Mouse (Mus musculus): ENCODE measurements around the gene Ptch1. TPM values are rescaled to one million over a fixed set of nuclear protein-coding genes. Genes with fewer than 3 reads are reported as not detected.

Ptch1 gene
- polyA plus RNA-seq, 1 experiment from 2014 or later: 2.5 TPM

GRCm38 (mm10) chr13:63524608-63525570, 48.5 kb downstream of the Ptch1 start:
- Histone ChIP-seq H3K36me3 (replicated peaks; ENCODE audit: insufficient read depth, low read length) (peaks cover 50% of the 10 kb centered on the region), H3K27me3 (ENCODE audit: insufficient read depth, low read length) (no peaks in the 10 kb centered on the region), H3K4me1 (ENCODE audit: insufficient read depth) (peaks cover 10% of the 10 kb centered on the region; the same call in 1 of the 2 replicates), H3K4me2 (ENCODE audit: low read depth, low read length) (no peak overlapping the region), H3K9me3 (ENCODE audit: low read length) (no peaks in the 10 kb centered on the region), H3K4me3 (ENCODE audit: low read depth, low read length) (no peak overlapping the region), H3K9ac (replicated peaks) (no peak overlapping the region), H3K27ac (ENCODE audit: low read depth) (no peak overlapping the region)
- no peak for ATAC-seq
- WGBS (ENCODE audit: insufficient replicate concordance): 78% methylated on average over 25 of the region's 25 CpGs
- DNase-seq: no peak
- TF ChIP-seq EP300 (IDR thresholded peaks at IDR 0.05; ENCODE audit: low read depth): no peak
- TF ChIP-seq CTCF (IDR thresholded peaks at IDR 0.05; ENCODE audit: low read depth): no peak

- peaks cover 57% of the 10 kb centered on the region for H3K36me3 ChIP-seq (replicated peaks; ENCODE audit: insufficient read depth, low read length)
- H3K4me3 ChIP-seq (ENCODE audit: low read depth, low read length): no peak overlapping the region
- H3K4me2 ChIP-seq (ENCODE audit: low read depth, low read length): no peak overlapping the region
- no peaks in the 10 kb centered on the region for H3K27me3 ChIP-seq (ENCODE audit: insufficient read depth, low read length)
- WGBS (ENCODE audit: insufficient replicate concordance): 86% methylated on average over 2 of the region's 2 CpGs
- DNase-seq (no peak), ATAC-seq (no peak)
- peaks cover 9% of the 10 kb centered on the region; the same call in 1 of the 2 replicates for H3K4me1 ChIP-seq (ENCODE audit: insufficient read depth)
- no peak overlapping the region for H3K9ac ChIP-seq (replicated peaks)
- no peak overlapping the region for H3K27ac ChIP-seq (ENCODE audit: low read depth)
- no peaks in the 10 kb centered on the region for H3K9me3 ChIP-seq (ENCODE audit: low read length)
- no peak for TF ChIP-seq CTCF (IDR thresholded peaks at IDR 0.05; ENCODE audit: low read depth)
- TF ChIP-seq EP300 (IDR thresholded peaks at IDR 0.05; ENCODE audit: low read depth): no peak
These were observed 49.3 kb downstream of the Ptch1 start for GRCm38 (mm10) chr13:63524061-63524460.

GRCm38 (mm10) chr13:63522832-63523231, 50.6 kb downstream of the Ptch1 start:
- Histone ChIP-seq H3K9me3 (ENCODE audit: low read length) (no peaks in the 10 kb centered on the region), H3K4me2 (ENCODE audit: low read depth, low read length) (no peak overlapping the region), H3K27ac (ENCODE audit: low read depth) (no peak overlapping the region), H3K4me3 (ENCODE audit: low read depth, low read length) (no peak overlapping the region), H3K27me3 (ENCODE audit: insufficient read depth, low read length) (no peaks in the 10 kb centered on the region), H3K9ac (replicated peaks) (no peak overlapping the region), H3K4me1 (ENCODE audit: insufficient read depth) (peaks cover under 1% of the 10 kb centered on the region; the same call in 1 of the 2 replicates), H3K36me3 (replicated peaks; ENCODE audit: insufficient read depth, low read length) (peaks cover 70% of the 10 kb centered on the region)
- 74% methylated on average over 10 of the region's 10 CpGs for WGBS (ENCODE audit: insufficient replicate concordance)
- TF ChIP-seq EP300 (IDR thresholded peaks at IDR 0.05; ENCODE audit: low read depth) (no peak), CTCF (IDR thresholded peaks at IDR 0.05; ENCODE audit: low read depth) (no peak)
- ATAC-seq: no peak
- DNase-seq: no peak

- H3K9me3 ChIP-seq (ENCODE audit: low read length): no peaks in the 10 kb centered on the region
- no peaks in the 10 kb centered on the region for H3K4me1 ChIP-seq (ENCODE audit: insufficient read depth)
- DNase-seq (no peak), ATAC-seq (no peak)
- peaks cover 71% of the 10 kb centered on the region for H3K36me3 ChIP-seq (replicated peaks; ENCODE audit: insufficient read depth, low read length)
- no peak overlapping the region for H3K4me3 ChIP-seq (ENCODE audit: low read depth, low read length)
- WGBS (ENCODE audit: insufficient replicate concordance): 88% methylated on average over 6 of the region's 6 CpGs
- TF ChIP-seq CTCF (IDR thresholded peaks at IDR 0.05; ENCODE audit: low read depth): no peak
- TF ChIP-seq EP300 (IDR thresholded peaks at IDR 0.05; ENCODE audit: low read depth): no peak
- H3K27me3 ChIP-seq (ENCODE audit: insufficient read depth, low read length): no peaks in the 10 kb centered on the region
- H3K9ac ChIP-seq (replicated peaks): no peak overlapping the region
- no peak overlapping the region for H3K4me2 ChIP-seq (ENCODE audit: low read depth, low read length)
- no peak overlapping the region for H3K27ac ChIP-seq (ENCODE audit: low read depth)
These were observed 53.3 kb downstream of the Ptch1 start for GRCm38 (mm10) chr13:63520110-63520509.

- ATAC-seq: no peak
- WGBS (ENCODE audit: insufficient replicate concordance): 87% methylated on average over 2 of the region's 2 CpGs
- Histone ChIP-seq H3K36me3 (replicated peaks; ENCODE audit: insufficient read depth, low read length) (peaks cover 68% of the 10 kb centered on the region), H3K27ac (ENCODE audit: low read depth) (no peak overlapping the region), H3K9ac (replicated peaks) (no peak overlapping the region), H3K9me3 (ENCODE audit: low read length) (no peaks in the 10 kb centered on the region), H3K4me1 (ENCODE audit: insufficient read depth) (no peaks in the 10 kb centered on the region), H3K27me3 (ENCODE audit: insufficient read depth, low read length) (no peaks in the 10 kb centered on the region), H3K4me2 (ENCODE audit: low read depth, low read length) (no peak overlapping the region), H3K4me3 (ENCODE audit: low read depth, low read length) (no peak overlapping the region)
- no peak for DNase-seq
- no peak for TF ChIP-seq CTCF (IDR thresholded peaks at IDR 0.05; ENCODE audit: low read depth)
- TF ChIP-seq EP300 (IDR thresholded peaks at IDR 0.05; ENCODE audit: low read depth): no peak
These were observed 56.9 kb downstream of the Ptch1 start for GRCm38 (mm10) chr13:63516535-63516934.

GRCm38 (mm10) chr13:63515542-63515941, 57.9 kb downstream of the Ptch1 start:
- H3K27ac ChIP-seq (ENCODE audit: low read depth): no peak overlapping the region
- no peaks in the 10 kb centered on the region for H3K27me3 ChIP-seq (ENCODE audit: insufficient read depth, low read length)
- H3K4me3 ChIP-seq (ENCODE audit: low read depth, low read length): no peak overlapping the region
- no peaks in the 10 kb centered on the region for H3K4me1 ChIP-seq (ENCODE audit: insufficient read depth)
- WGBS (ENCODE audit: insufficient replicate concordance): 79% methylated on average over 5 of the region's 5 CpGs
- H3K4me2 ChIP-seq (ENCODE audit: low read depth, low read length): no peak overlapping the region
- H3K9me3 ChIP-seq (ENCODE audit: low read length): no peaks in the 10 kb centered on the region
- TF ChIP-seq EP300 (IDR thresholded peaks at IDR 0.05; ENCODE audit: low read depth) (no peak), CTCF (IDR thresholded peaks at IDR 0.05; ENCODE audit: low read depth) (no peak)
- ATAC-seq (no peak), DNase-seq (no peak)
- no peak overlapping the region for H3K9ac ChIP-seq (replicated peaks)
- H3K36me3 ChIP-seq (replicated peaks; ENCODE audit: insufficient read depth, low read length): peaks cover 71% of the 10 kb centered on the region

All from liver, postnatal 0 days (tissue).